Mouse (Mus musculus): ENCODE measurements around the gene Plxdc2. TPM values are rescaled to one million over a fixed set of nuclear protein-coding genes. Genes with fewer than 3 reads are reported as not detected.

The Plxdc2 gene
- 10 to 100 TPM; 22.5 to 27.9 TPM for total RNA-seq (2021)
- long read RNA-seq, experiment 1, full-length matches to known transcripts = 18 of 21 reads
- long read RNA-seq, experiment 1, partial matches to known transcripts = 1 of 21 reads
- long read RNA-seq, experiment 1, other reads (novel, unspliced or antisense) = 2 of 21 reads
- long read RNA-seq, experiment 2, full-length matches to known transcripts = 22 of 25 reads
- long read RNA-seq, experiment 2, partial matches to known transcripts = 2 of 25 reads
- long read RNA-seq, experiment 2, other reads (novel, unspliced or antisense) = 1 of 25 reads

GRCm38 (mm10) chr2:16356106-16356818 is at the start of gene Plxdc2:
TSS of gene Plxdc2 (plus strand) at chr2:16356304.
- intact Hi-C loops (cut with DNase I; ENCODE audit: low total_unique reads) = loop anchor here (5.0 to 10.0 kb wide), 2 partner anchors 559 to 856 kb away; no protein-coding TSS in a partner anchor
- peak; percentile 79 for DNase-seq

- DNase-seq = no peak
- intact Hi-C loops (cut with DNase I; ENCODE audit: low total_unique reads) = no loop called here
These were observed 45.7 kb upstream of the Plxdc2 start for GRCm38 (mm10) chr2:16310387-16310786.

GRCm38 (mm10) chr2:16312400-16313070 is 43.6 kb upstream of the Plxdc2 start:
- intact Hi-C loops (cut with DNase I; ENCODE audit: low total_unique reads) = no loop called here
- no peak for DNase-seq

GRCm38 (mm10) chr2:16335194-16335781 is 20.8 kb upstream of the Plxdc2 start:
- intact Hi-C loops (cut with DNase I; ENCODE audit: low total_unique reads) = no loop called here
- no peak for DNase-seq

GRCm38 (mm10) chr2:16344564-16344963 is 11.5 kb upstream of the Plxdc2 start:
- DNase-seq = no peak
- intact Hi-C loops (cut with DNase I; ENCODE audit: low total_unique reads) = no loop called here

GRCm38 (mm10) chr2:16351106-16351505 is 5.0 kb upstream of the Plxdc2 start:
- no peak for DNase-seq
- intact Hi-C loops (cut with DNase I; ENCODE audit: low total_unique reads) = loop anchor here (10.0 kb wide), 1 partner anchor 564 kb away; no protein-coding TSS in a partner anchor

- DNase-seq = peak; percentile 16
- intact Hi-C loops (cut with DNase I; ENCODE audit: low total_unique reads) = loop anchor here (5.0 to 10.0 kb wide), 2 partner anchors 559 to 857 kb away; no protein-coding TSS in a partner anchor
These were observed 446 bp upstream of the Plxdc2 start for GRCm38 (mm10) chr2:16355611-16356105.

GRCm38 (mm10) chr2:16356921-16357837 is 1.1 kb downstream of the Plxdc2 start:
- DNase-seq = peak; percentile 26

GRCm38 (mm10) chr2:16357946-16358345 is 1.8 kb downstream of the Plxdc2 start:
- intact Hi-C loops (cut with DNase I; ENCODE audit: low total_unique reads) = loop anchor here (5.0 to 10.0 kb wide), 2 partner anchors 557 to 854 kb away; no protein-coding TSS in a partner anchor
- no peak for DNase-seq

More at GRCm38 (mm10) chr2:16356921-16357837, 1.1 kb downstream of the Plxdc2 start:
- intact Hi-C loops (cut with DNase I; ENCODE audit: low total_unique reads) = loop anchor here (5.0 to 10.0 kb wide), 2 partner anchors 558 to 855 kb away; no protein-coding TSS in a partner anchor

- intact Hi-C loops (cut with DNase I; ENCODE audit: low total_unique reads) = loop anchor here (5.0 to 10.0 kb wide), 2 partner anchors 555 to 853 kb away; no protein-coding TSS in a partner anchor
These were observed 3.3 kb downstream of the Plxdc2 start for GRCm38 (mm10) chr2:16359341-16359928.

GRCm38 (mm10) chr2:16364749-16365148 is 8.6 kb downstream of the Plxdc2 start:
- intact Hi-C loops (cut with DNase I; ENCODE audit: low total_unique reads) = no loop called here
- no peak for DNase-seq

More at GRCm38 (mm10) chr2:16359341-16359928, 3.3 kb downstream of the Plxdc2 start:
- DNase-seq = no peak

- DNase-seq = peak; percentile 12
- intact Hi-C loops (cut with DNase I; ENCODE audit: low total_unique reads) = no loop called here
These were observed 9.8 kb downstream of the Plxdc2 start for GRCm38 (mm10) chr2:16365830-16366401.

GRCm38 (mm10) chr2:16370419-16370818 is 14.3 kb downstream of the Plxdc2 start:
- no peak for DNase-seq
- intact Hi-C loops (cut with DNase I; ENCODE audit: low total_unique reads) = no loop called here

- intact Hi-C loops (cut with DNase I; ENCODE audit: low total_unique reads) = no loop called here
- DNase-seq = no peak
These were observed 18.2 kb downstream of the Plxdc2 start for GRCm38 (mm10) chr2:16374288-16374687.

- intact Hi-C loops (cut with DNase I; ENCODE audit: low total_unique reads) = no loop called here
- no peak for DNase-seq
These were observed 30.1 kb downstream of the Plxdc2 start for GRCm38 (mm10) chr2:16386206-16386605.

- no peak for DNase-seq
- intact Hi-C loops (cut with DNase I; ENCODE audit: low total_unique reads) = no loop called here
These were observed 30.6 kb downstream of the Plxdc2 start for GRCm38 (mm10) chr2:16386692-16387091.

GRCm38 (mm10) chr2:16387787-16388186 is 31.7 kb downstream of the Plxdc2 start:
- intact Hi-C loops (cut with DNase I; ENCODE audit: low total_unique reads) = no loop called here

GRCm38 (mm10) chr2:16397501-16397900 is 41.4 kb downstream of the Plxdc2 start:
- intact Hi-C loops (cut with DNase I; ENCODE audit: low total_unique reads) = no loop called here
- no peak for DNase-seq

More at GRCm38 (mm10) chr2:16387787-16388186, 31.7 kb downstream of the Plxdc2 start:
- DNase-seq = no peak
